Mouse (Mus musculus) lung, postnatal 4 days (tissue): ENCODE data around the gene Lmln.
"Not testable (repeated sequence)": the region's sequence is repeated elsewhere in the genome, so short reads cannot be mapped to it uniquely, and the experiment has no call there.

ENCODE experiments used
- DNase-seq, 2 experiments: peaks; one replicate each; pipeline ENCODE4 v3.0.0; 2021

Gene Lmln

GRCm38 (mm10) chr16:33141758-33142280 is 79.5 kb downstream of the Lmln start:
- no peak for DNase-seq

- no peak for DNase-seq
Measured at GRCm38 (mm10) chr16:33143452-33143851, 81.1 kb downstream of the Lmln start.

- DNase-seq: no peak
Measured at GRCm38 (mm10) chr16:33146185-33146584, 83.9 kb downstream of the Lmln start.

- no peak for DNase-seq
Measured at GRCm38 (mm10) chr16:33148135-33148534, 85.8 kb downstream of the Lmln start.

- DNase-seq: not testable (repeated sequence)
Measured at GRCm38 (mm10) chr16:33150875-33151274, 88.6 kb downstream of the Lmln start.

GRCm38 (mm10) chr16:33151558-33151957 is 89.2 kb downstream of the Lmln start:
- DNase-seq: no peak

- DNase-seq: peak in 1 of 2 experiments; percentile 50
Measured at GRCm38 (mm10) chr16:33154992-33155391, 92.7 kb downstream of the Lmln start.

GRCm38 (mm10) chr16:33158006-33158405 is 95.7 kb downstream of the Lmln start:
- DNase-seq: no peak

GRCm38 (mm10) chr16:33158590-33159071 is 96.3 kb downstream of the Lmln start:
- no peak for DNase-seq

GRCm38 (mm10) chr16:33159363-33159762 is 97.0 kb downstream of the Lmln start:
- DNase-seq: no peak

- DNase-seq: no peak
Measured at GRCm38 (mm10) chr16:33163330-33164090, 101.2 kb downstream of the Lmln start.

- peak in 1 of 2 experiments; percentile 51 for DNase-seq
Measured at GRCm38 (mm10) chr16:33166284-33166683, 104.0 kb downstream of the Lmln start.

GRCm38 (mm10) chr16:33167537-33167936 is 105.2 kb downstream of the Lmln start:
- no peak for DNase-seq

- peak in 1 of 2 experiments; percentile 15 for DNase-seq
Measured at GRCm38 (mm10) chr16:33169471-33170034, 107.2 kb downstream of the Lmln start.

GRCm38 (mm10) chr16:33170716-33171587 is 108.6 kb downstream of the Lmln start:
- DNase-seq: no peak

- DNase-seq: no peak
Measured at GRCm38 (mm10) chr16:33171800-33172199, 109.5 kb downstream of the Lmln start.

GRCm38 (mm10) chr16:33173151-33173550 is 110.8 kb downstream of the Lmln start:
- no peak for DNase-seq

- DNase-seq: no peak
Measured at GRCm38 (mm10) chr16:33174695-33175094, 112.4 kb downstream of the Lmln start.

- not testable (repeated sequence) for DNase-seq
Measured at GRCm38 (mm10) chr16:33176831-33177230, 114.5 kb downstream of the Lmln start.
